Mouse (Mus musculus): Measurements from ENCODE around the gene Socs3. TPM values are rescaled to one million over a fixed set of nuclear protein-coding genes. Genes with fewer than 3 reads are reported as not detected.

The Socs3 gene
- polyA plus RNA-seq, 1 experiment from 2014 or later = 8.1 TPM

GRCm38 (mm10) chr11:117998356-117998755 lies 28.5 kb upstream of the Socs3 start:
- Histone ChIP-seq H3K27me3 (replicated peaks; ENCODE audit: control insufficient read depth, insufficient read depth, low read length) (no peaks in the 10 kb centered on the region), H3K4me3 (ENCODE audit: low read depth, low read length) (no peak overlapping the region), H3K27ac (ENCODE audit: low read depth) (no peak overlapping the region), H3K36me3 (ENCODE audit: control insufficient read depth, insufficient read depth, low read length) (peaks cover 39% of the 10 kb centered on the region), H3K4me2 (ENCODE audit: low read length) (no peak overlapping the region), H3K9me3 (ENCODE audit: control insufficient read depth, low read length) (no peaks in the 10 kb centered on the region), H3K4me1 (replicated peaks; ENCODE audit: control insufficient read depth, insufficient read depth, low read length) (peaks cover 26% of the 10 kb centered on the region), H3K9ac (ENCODE audit: low read length) (no peak overlapping the region)
- ATAC-seq (replicated peaks; ENCODE audit: low FRiP score, low TSS enrichment, low read depth) (no peak), DNase-seq (ENCODE audit: low spot score) (no peak)
- WGBS = 93% methylated on average over 4 of the region's 4 CpGs

GRCm38 (mm10) chr11:117997085-117997484 lies 27.2 kb upstream of the Socs3 start:
- DNase-seq (ENCODE audit: low spot score) (no peak), ATAC-seq (replicated peaks; ENCODE audit: low FRiP score, low TSS enrichment, low read depth) (no peak)
- no peaks in the 10 kb centered on the region for H3K27me3 ChIP-seq (replicated peaks; ENCODE audit: control insufficient read depth, insufficient read depth, low read length)
- H3K27ac ChIP-seq (ENCODE audit: low read depth) = no peak overlapping the region
- H3K4me1 ChIP-seq (replicated peaks; ENCODE audit: control insufficient read depth, insufficient read depth, low read length) = peaks cover 33% of the 10 kb centered on the region
- 93% methylated on average over 2 of the region's 2 CpGs for WGBS
- H3K36me3 ChIP-seq (ENCODE audit: control insufficient read depth, insufficient read depth, low read length) = peaks cover 29% of the 10 kb centered on the region
- no peak overlapping the region for H3K9ac ChIP-seq (ENCODE audit: low read length)
- H3K4me2 ChIP-seq (ENCODE audit: low read length) = no peak overlapping the region
- H3K4me3 ChIP-seq (ENCODE audit: low read depth, low read length) = no peak overlapping the region
- H3K9me3 ChIP-seq (ENCODE audit: control insufficient read depth, low read length) = no peaks in the 10 kb centered on the region

- no peaks in the 10 kb centered on the region for H3K27me3 ChIP-seq (replicated peaks; ENCODE audit: control insufficient read depth, insufficient read depth, low read length)
- 39% methylated on average over 3 of the region's 3 CpGs for WGBS
- no peak overlapping the region for H3K4me3 ChIP-seq (ENCODE audit: low read depth, low read length)
- no peaks in the 10 kb centered on the region for H3K9me3 ChIP-seq (ENCODE audit: control insufficient read depth, low read length)
- H3K27ac ChIP-seq (ENCODE audit: low read depth) = no peak overlapping the region
- DNase-seq (ENCODE audit: low spot score) = no peak
- H3K4me1 ChIP-seq (replicated peaks; ENCODE audit: control insufficient read depth, insufficient read depth, low read length) = peaks cover 37% of the 10 kb centered on the region
- H3K9ac ChIP-seq (ENCODE audit: low read length) = no peak overlapping the region
- peaks cover 19% of the 10 kb centered on the region for H3K36me3 ChIP-seq (ENCODE audit: control insufficient read depth, insufficient read depth, low read length)
- no peak for ATAC-seq (replicated peaks; ENCODE audit: low FRiP score, low TSS enrichment, low read depth)
- H3K4me2 ChIP-seq (ENCODE audit: low read length) = no peak overlapping the region
Measured at GRCm38 (mm10) chr11:117996066-117996465, 26.2 kb upstream of the Socs3 start.

- Histone ChIP-seq H3K4me2 (ENCODE audit: low read length) (no peak overlapping the region), H3K36me3 (ENCODE audit: control insufficient read depth, insufficient read depth, low read length) (peaks cover 15% of the 10 kb centered on the region), H3K4me3 (ENCODE audit: low read depth, low read length) (no peak overlapping the region), H3K27me3 (replicated peaks; ENCODE audit: control insufficient read depth, insufficient read depth, low read length) (no peaks in the 10 kb centered on the region), H3K4me1 (replicated peaks; ENCODE audit: control insufficient read depth, insufficient read depth, low read length) (peaks cover 37% of the 10 kb centered on the region), H3K9ac (ENCODE audit: low read length) (no peak overlapping the region), H3K27ac (ENCODE audit: low read depth) (no peak overlapping the region), H3K9me3 (ENCODE audit: control insufficient read depth, low read length) (no peaks in the 10 kb centered on the region)
- no peak for ATAC-seq (replicated peaks; ENCODE audit: low FRiP score, low TSS enrichment, low read depth)
- no peak for DNase-seq (ENCODE audit: low spot score)
- 69% methylated on average over 3 of the region's 3 CpGs for WGBS
Measured at GRCm38 (mm10) chr11:117995661-117996060, 25.8 kb upstream of the Socs3 start.

GRCm38 (mm10) chr11:117995255-117995654 lies 25.4 kb upstream of the Socs3 start:
- WGBS = 63% methylated on average over 2 of the region's 2 CpGs
- Histone ChIP-seq H3K27ac (ENCODE audit: low read depth) (no peak overlapping the region), H3K4me3 (ENCODE audit: low read depth, low read length) (no peak overlapping the region), H3K4me2 (ENCODE audit: low read length) (no peak overlapping the region), H3K9ac (ENCODE audit: low read length) (no peak overlapping the region), H3K27me3 (replicated peaks; ENCODE audit: control insufficient read depth, insufficient read depth, low read length) (no peaks in the 10 kb centered on the region), H3K9me3 (ENCODE audit: control insufficient read depth, low read length) (no peaks in the 10 kb centered on the region), H3K36me3 (ENCODE audit: control insufficient read depth, insufficient read depth, low read length) (peaks cover 11% of the 10 kb centered on the region), H3K4me1 (replicated peaks; ENCODE audit: control insufficient read depth, insufficient read depth, low read length) (peaks cover 37% of the 10 kb centered on the region)
- no peak for DNase-seq (ENCODE audit: low spot score)
- no peak for ATAC-seq (replicated peaks; ENCODE audit: low FRiP score, low TSS enrichment, low read depth)

- WGBS = 36% methylated on average over 9 of the region's 9 CpGs
- Histone ChIP-seq H3K36me3 (ENCODE audit: control insufficient read depth, insufficient read depth, low read length) (peaks cover 4% of the 10 kb centered on the region; the same call in 1 of the 2 replicates), H3K4me2 (ENCODE audit: low read length) (0 out of 2 replicates have a peak overlapping the region, but pooled peaks have one; percentile 4), H3K27me3 (replicated peaks; ENCODE audit: control insufficient read depth, insufficient read depth, low read length) (no peaks in the 10 kb centered on the region), H3K9me3 (ENCODE audit: control insufficient read depth, low read length) (no peaks in the 10 kb centered on the region), H3K4me3 (ENCODE audit: low read depth, low read length) (no peak overlapping the region), H3K27ac (ENCODE audit: low read depth) (peak overlapping the region; percentile 69), H3K4me1 (replicated peaks; ENCODE audit: control insufficient read depth, insufficient read depth, low read length) (peaks cover 37% of the 10 kb centered on the region), H3K9ac (ENCODE audit: low read length) (no peak overlapping the region)
- DNase-seq (ENCODE audit: low spot score) = no peak
- peak; percentile 21; the same call in 1 of the 2 replicates for ATAC-seq (replicated peaks; ENCODE audit: low FRiP score, low TSS enrichment, low read depth)
Measured at GRCm38 (mm10) chr11:117994250-117995057, 24.6 kb upstream of the Socs3 start.

- 0 out of 2 replicates have a peak overlapping the region, but pooled peaks have one; percentile 4 for H3K4me2 ChIP-seq (ENCODE audit: low read length)
- DNase-seq (ENCODE audit: low spot score) (no peak), ATAC-seq (replicated peaks; ENCODE audit: low FRiP score, low TSS enrichment, low read depth) (no peak)
- no peaks in the 10 kb centered on the region for H3K27me3 ChIP-seq (replicated peaks; ENCODE audit: control insufficient read depth, insufficient read depth, low read length)
- H3K4me3 ChIP-seq (ENCODE audit: low read depth, low read length) = no peak overlapping the region
- no peaks in the 10 kb centered on the region for H3K9me3 ChIP-seq (ENCODE audit: control insufficient read depth, low read length)
- WGBS = 66% methylated on average over 14 of the region's 14 CpGs
- H3K36me3 ChIP-seq (ENCODE audit: control insufficient read depth, insufficient read depth, low read length) = peaks cover 4% of the 10 kb centered on the region; the same call in 1 of the 2 replicates
- H3K9ac ChIP-seq (ENCODE audit: low read length) = no peak overlapping the region
- H3K27ac ChIP-seq (ENCODE audit: low read depth) = peak overlapping the region; percentile 69
- peaks cover 37% of the 10 kb centered on the region for H3K4me1 ChIP-seq (replicated peaks; ENCODE audit: control insufficient read depth, insufficient read depth, low read length)
Measured at GRCm38 (mm10) chr11:117993190-117994175, 23.6 kb upstream of the Socs3 start.
